7 mouse cellular contexts compared by ENCODE assay signal in genomic region chr13:100892647-100893071, GRCm38 (mm10). TPM values are rescaled to one million over a fixed set of nuclear protein-coding genes. Genes with fewer than 3 reads are reported as not detected.
DNase-seq lines count a peak whose midpoint lies in the region; ATAC-seq lines count a peak whose summit lies in the region.

No protein-coding gene starts in this region.

- DNase-seq in limb, embryonic 10.5 days (ENCODE audit: low spot score), result no peak
- DNase-seq in forebrain, embryonic 10.5 days (ENCODE audit: extremely low spot score, low spot score), result no peak
- no peak for DNase-seq in adrenal gland, postnatal 14 days
- no peak for DNase-seq in gastrocnemius, postnatal 25 days

- no peak for ATAC-seq in limb, embryonic 12.5 days (ENCODE audit: insufficient number of reproducible peaks, insufficient read depth, low FRiP score, low TSS enrichment, low read depth)
- peak; percentile 78 for ATAC-seq in hindbrain, embryonic 15.5 days (ENCODE audit: low FRiP score, low read depth)
- ATAC-seq in neural tube, embryonic 14.5 days (ENCODE audit: low read depth), result peak; percentile 73

- no peak overlapping the region for H3K27ac ChIP-seq in limb, embryonic 12.5 days
- H3K27ac ChIP-seq in limb, embryonic 10.5 days, result no peak overlapping the region
- no peak overlapping the region for H3K27ac ChIP-seq in forebrain, embryonic 10.5 days
- peak overlapping the region; percentile 63 for H3K27ac ChIP-seq in hindbrain, embryonic 15.5 days (replicated peaks)
- H3K27ac ChIP-seq in neural tube, embryonic 14.5 days (ENCODE audit: low read depth, low read length), result peak overlapping the region; percentile 6; the same call in 1 of the 2 replicates

- 33% methylated on average over 13 of the region's 13 CpGs for WGBS in limb, embryonic 12.5 days
- 67% methylated on average over 13 of the region's 13 CpGs for WGBS in limb, embryonic 10.5 days
- 58% methylated on average over 13 of the region's 13 CpGs for WGBS in forebrain, embryonic 10.5 days
- 28% methylated on average over 13 of the region's 13 CpGs for WGBS in hindbrain, embryonic 15.5 days
- 29% methylated on average over 13 of the region's 13 CpGs for WGBS in neural tube, embryonic 14.5 days

- H3K9me3 ChIP-seq in limb, embryonic 12.5 days, result no peaks in the 10 kb centered on the region
- H3K9me3 ChIP-seq in limb, embryonic 10.5 days (replicated peaks), result no peaks in the 10 kb centered on the region
- no peaks in the 10 kb centered on the region for H3K9me3 ChIP-seq in forebrain, embryonic 10.5 days
- H3K9me3 ChIP-seq in hindbrain, embryonic 15.5 days, result no peaks in the 10 kb centered on the region
- H3K9me3 ChIP-seq in neural tube, embryonic 14.5 days (ENCODE audit: control insufficient read depth, low read length), result no peaks in the 10 kb centered on the region

- peaks cover 16% of the 10 kb centered on the region for H3K27me3 ChIP-seq in limb, embryonic 12.5 days
- H3K27me3 ChIP-seq in limb, embryonic 10.5 days (ENCODE audit: low read depth, poor library complexity, severe bottlenecking), result no peaks in the 10 kb centered on the region
- peaks cover 5% of the 10 kb centered on the region; the same call in 1 of the 2 replicates for H3K27me3 ChIP-seq in forebrain, embryonic 10.5 days (ENCODE audit: poor library complexity, severe bottlenecking)
- no peaks in the 10 kb centered on the region for H3K27me3 ChIP-seq in hindbrain, embryonic 15.5 days
- no peaks in the 10 kb centered on the region for H3K27me3 ChIP-seq in neural tube, embryonic 14.5 days (ENCODE audit: control insufficient read depth, insufficient read depth, low read length)

- H3K9ac ChIP-seq in limb, embryonic 12.5 days (replicated peaks), result no peak overlapping the region
- no peak overlapping the region for H3K9ac ChIP-seq in hindbrain, embryonic 15.5 days
- no peak overlapping the region for H3K9ac ChIP-seq in neural tube, embryonic 14.5 days (replicated peaks; ENCODE audit: low read depth, low read length)

- H3K4me1 ChIP-seq in limb, embryonic 12.5 days (replicated peaks), result peaks cover 9% of the 10 kb centered on the region; the same call in 1 of the 2 replicates
- H3K4me1 ChIP-seq in limb, embryonic 10.5 days, result no peaks in the 10 kb centered on the region
- peaks cover 13% of the 10 kb centered on the region for H3K4me1 ChIP-seq in forebrain, embryonic 10.5 days
- H3K4me1 ChIP-seq in hindbrain, embryonic 15.5 days (replicated peaks), result peaks cover 7% of the 10 kb centered on the region
- 0 out of 2 replicates have a peak, but pooled peaks cover 3% of the 10 kb centered on the region for H3K4me1 ChIP-seq in neural tube, embryonic 14.5 days (ENCODE audit: control insufficient read depth, insufficient read depth, low read length)

- H3K36me3 ChIP-seq in limb, embryonic 12.5 days, result no peaks in the 10 kb centered on the region
- no peaks in the 10 kb centered on the region for H3K36me3 ChIP-seq in limb, embryonic 10.5 days
- H3K36me3 ChIP-seq in forebrain, embryonic 10.5 days (replicated peaks), result no peaks in the 10 kb centered on the region
- H3K36me3 ChIP-seq in hindbrain, embryonic 15.5 days, result no peaks in the 10 kb centered on the region
- no peaks in the 10 kb centered on the region for H3K36me3 ChIP-seq in neural tube, embryonic 14.5 days (ENCODE audit: control insufficient read depth, insufficient read depth, low read length)

- peak overlapping the region; percentile 43 for H3K4me2 ChIP-seq in limb, embryonic 12.5 days
- H3K4me2 ChIP-seq in hindbrain, embryonic 15.5 days, result peak overlapping the region; percentile 53
- peak overlapping the region; percentile 39 for H3K4me2 ChIP-seq in neural tube, embryonic 14.5 days (ENCODE audit: low read depth, low read length)

- no peak overlapping the region for H3K4me3 ChIP-seq in limb, embryonic 12.5 days (replicated peaks)
- no peak overlapping the region for H3K4me3 ChIP-seq in limb, embryonic 10.5 days
- peak overlapping the region; percentile 23; the same call in 1 of the 2 replicates for H3K4me3 ChIP-seq in forebrain, embryonic 10.5 days
- H3K4me3 ChIP-seq in hindbrain, embryonic 15.5 days, result peak overlapping the region; percentile 23
- H3K4me3 ChIP-seq in neural tube, embryonic 14.5 days (ENCODE audit: low read depth, low read length), result no peak overlapping the region

RNA-seq across cellular contexts. Expression of gene Slc30a5, which starts 59.4 kb away (rescaled TPM):
- 54.7 and 55.5 TPM in 2 replicates for polyA plus RNA-seq in limb, embryonic 12.5 days (2016; fragmentation: Nextera tagmentation; extraction: Ambion mirVana)
- 44.8 and 45.2 TPM in 2 replicates for polyA plus RNA-seq in limb, embryonic 10.5 days (2016; fragmentation: Nextera tagmentation; extraction: Ambion mirVana)
- polyA plus RNA-seq in forebrain, embryonic 10.5 days (2016; fragmentation: Nextera tagmentation; extraction: Ambion mirVana), result 37.0 and 38.5 TPM in 2 replicates
- 33.8 and 35.6 TPM in 2 replicates for polyA plus RNA-seq in hindbrain, embryonic 15.5 days (2015; fragmentation: Nextera tagmentation; extraction: Ambion mirVana)
- 40.2 and 45.3 TPM in 2 replicates for polyA plus RNA-seq in neural tube, embryonic 14.5 days (2014; fragmentation: Nextera tagmentation; extraction: Ambion mirVana)
- 45.4 and 48.1 TPM in 2 replicates for total RNA-seq in adrenal gland, postnatal 14 days (2021)
- 10 to 100 TPM; 10.5 to 11.3 TPM for total RNA-seq in gastrocnemius, postnatal 25 days (2021)

Comparison
In these comparisons a context has a peak if more than half of its experiments do, and no peak if none do; other contexts are left out.
1. H3K27ac ChIP-seq: peak in hindbrain, embryonic 15.5 days (single experiment) and neural tube, embryonic 14.5 days (single experiment); none in limb, embryonic 12.5 days (single experiment), limb, embryonic 10.5 days (single experiment) and forebrain, embryonic 10.5 days (single experiment).
2. H3K4me3 ChIP-seq: peak in forebrain, embryonic 10.5 days (single experiment) and hindbrain, embryonic 15.5 days (single experiment); none in limb, embryonic 12.5 days (single experiment), limb, embryonic 10.5 days (single experiment) and neural tube, embryonic 14.5 days (single experiment).
3. Peak in every context shown above with its lines, with median percentiles within 50 percentile points of each other: H3K4me2 ChIP-seq.